Mouse (Mus musculus): ENCODE data around the gene Ankrd13d. TPM values are rescaled to one million over a fixed set of nuclear protein-coding genes. Genes with fewer than 3 reads are reported as not detected.

Ankrd13d gene
- polyA plus RNA-seq, 1 experiment from 2014 or later = 12.9 TPM

DNA sequence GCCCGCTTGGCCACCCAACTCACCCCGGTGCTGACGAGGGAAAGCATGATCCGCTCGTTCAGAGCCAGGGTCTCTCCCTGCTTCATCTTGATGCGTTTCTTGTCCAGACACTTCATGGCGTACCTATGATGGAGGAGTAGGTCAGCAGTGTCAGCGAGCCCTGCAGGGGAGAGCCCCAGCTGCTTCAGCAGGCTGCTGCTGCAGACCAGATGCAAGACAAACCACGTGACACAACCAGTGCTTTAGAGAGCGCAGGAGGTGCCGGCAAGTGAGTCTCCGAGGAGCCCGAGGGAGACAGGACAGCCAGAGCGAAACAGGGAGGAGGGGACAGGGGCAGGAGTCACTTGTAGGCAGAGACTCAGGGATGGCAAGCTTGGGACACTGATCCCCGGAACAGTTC lies 7.8 kb upstream of the Ankrd13d start:
- H3K27me3 ChIP-seq = no peaks in the 10 kb centered on the region
- no peak overlapping the region for H3K27ac ChIP-seq
- H3K4me1 ChIP-seq (replicated peaks) = 0 out of 2 replicates have a peak, but pooled peaks cover 6% of the 10 kb centered on the region
- H3K4me2 ChIP-seq = no peak overlapping the region
- H3K9me3 ChIP-seq = no peaks in the 10 kb centered on the region
- no peak overlapping the region for H3K4me3 ChIP-seq (replicated peaks)
- H3K9ac ChIP-seq (replicated peaks) = no peak overlapping the region
- H3K36me3 ChIP-seq = peaks cover 90% of the 10 kb centered on the region
- no peak for ATAC-seq (ENCODE audit: insufficient number of reproducible peaks, insufficient read depth, low FRiP score, low TSS enrichment, low read depth)
- 71% methylated on average over 15 of the region's 15 CpGs for WGBS

GRCm38 (mm10) chr19:4283653-4284052 lies 716 bp upstream of the Ankrd13d start:
- Histone ChIP-seq H3K9ac (replicated peaks) (no peak overlapping the region; the same call in 1 of the 2 replicates), H3K27ac (peak overlapping the region; percentile 8; the same call in 1 of the 2 replicates), H3K4me2 (peak overlapping the region; percentile 75), H3K4me3 (replicated peaks) (peak overlapping the region; percentile 60), H3K27me3 (peaks cover 6% of the 10 kb centered on the region; the same call in 1 of the 2 replicates), H3K36me3 (peaks cover 50% of the 10 kb centered on the region), H3K4me1 (replicated peaks) (peaks cover 13% of the 10 kb centered on the region), H3K9me3 (peaks cover 8% of the 10 kb centered on the region; the same call in 1 of the 2 replicates)
- ATAC-seq (ENCODE audit: insufficient number of reproducible peaks, insufficient read depth, low FRiP score, low TSS enrichment, low read depth) = no peak
- 48% methylated on average over 7 of the region's 7 CpGs for whole genome bisulfite sequencing

DNA sequence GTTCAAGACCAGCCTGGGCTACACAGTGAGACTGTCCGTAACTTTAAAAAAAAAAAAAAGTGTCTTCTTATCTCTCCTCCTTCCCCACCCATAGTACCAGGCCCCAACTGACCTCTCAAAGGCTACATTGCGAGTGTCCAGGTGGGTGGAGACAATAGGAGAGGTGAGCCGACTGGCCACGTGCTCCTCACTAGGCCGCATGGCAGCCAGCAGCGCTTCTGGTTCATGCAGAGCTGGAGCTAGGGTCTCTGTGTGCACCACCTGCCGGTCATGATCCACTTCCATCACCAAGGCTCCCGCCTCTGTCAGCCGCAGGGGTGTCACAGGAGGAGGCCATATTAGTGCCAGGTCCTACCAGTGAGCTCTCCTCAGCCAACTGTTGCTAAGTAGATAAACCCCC lies 2.5 kb downstream of the Ankrd13d start:
- Histone ChIP-seq H3K9me3 (peaks cover 8% of the 10 kb centered on the region; the same call in 1 of the 2 replicates), H3K27ac (no peak overlapping the region), H3K27me3 (peaks cover 6% of the 10 kb centered on the region; the same call in 1 of the 2 replicates), H3K9ac (replicated peaks) (no peak overlapping the region), H3K36me3 (peaks cover 18% of the 10 kb centered on the region), H3K4me3 (replicated peaks) (no peak overlapping the region), H3K4me2 (no peak overlapping the region), H3K4me1 (replicated peaks) (peaks cover 13% of the 10 kb centered on the region)
- 98% methylated on average over 9 of the region's 9 CpGs for WGBS
- ATAC-seq (ENCODE audit: insufficient number of reproducible peaks, insufficient read depth, low FRiP score, low TSS enrichment, low read depth) = no peak

GRCm38 (mm10) chr19:4279487-4279886 lies 3.5 kb downstream of the Ankrd13d start:
- 94% methylated on average over 1 of the region's 1 CpGs for WGBS
- Histone ChIP-seq H3K9ac (replicated peaks) (no peak overlapping the region), H3K27ac (no peak overlapping the region), H3K27me3 (peaks cover 6% of the 10 kb centered on the region; the same call in 1 of the 2 replicates), H3K4me2 (no peak overlapping the region), H3K9me3 (peaks cover 8% of the 10 kb centered on the region; the same call in 1 of the 2 replicates), H3K4me1 (replicated peaks) (peaks cover 13% of the 10 kb centered on the region), H3K4me3 (replicated peaks) (no peak overlapping the region), H3K36me3 (peaks cover 11% of the 10 kb centered on the region)
- no peak for ATAC-seq (ENCODE audit: insufficient number of reproducible peaks, insufficient read depth, low FRiP score, low TSS enrichment, low read depth)

GRCm38 (mm10) chr19:4270972-4271371 lies 12.0 kb downstream of the Ankrd13d start:
- H3K9me3 ChIP-seq = no peaks in the 10 kb centered on the region
- no peak overlapping the region for H3K4me2 ChIP-seq
- no peak overlapping the region for H3K27ac ChIP-seq
- H3K36me3 ChIP-seq = peaks cover 21% of the 10 kb centered on the region
- no peak overlapping the region for H3K9ac ChIP-seq (replicated peaks)
- H3K27me3 ChIP-seq = peaks cover 48% of the 10 kb centered on the region
- ATAC-seq (ENCODE audit: insufficient number of reproducible peaks, insufficient read depth, low FRiP score, low TSS enrichment, low read depth) = no peak
- peaks cover 15% of the 10 kb centered on the region; the same call in 1 of the 2 replicates for H3K4me1 ChIP-seq (replicated peaks)
- H3K4me3 ChIP-seq (replicated peaks) = no peak overlapping the region
- 96% methylated on average over 11 of the region's 11 CpGs for WGBS

GRCm38 (mm10) chr19:4270187-4270586 lies 12.8 kb downstream of the Ankrd13d start:
- Histone ChIP-seq H3K4me2 (no peak overlapping the region), H3K27me3 (peaks cover 50% of the 10 kb centered on the region), H3K4me3 (replicated peaks) (no peak overlapping the region), H3K27ac (no peak overlapping the region), H3K9ac (replicated peaks) (no peak overlapping the region), H3K4me1 (replicated peaks) (peaks cover 15% of the 10 kb centered on the region; the same call in 1 of the 2 replicates), H3K36me3 (peaks cover 21% of the 10 kb centered on the region), H3K9me3 (no peaks in the 10 kb centered on the region)
- 60% methylated on average over 6 of the region's 6 CpGs for WGBS
- no peak for ATAC-seq (ENCODE audit: insufficient number of reproducible peaks, insufficient read depth, low FRiP score, low TSS enrichment, low read depth)

DNA sequence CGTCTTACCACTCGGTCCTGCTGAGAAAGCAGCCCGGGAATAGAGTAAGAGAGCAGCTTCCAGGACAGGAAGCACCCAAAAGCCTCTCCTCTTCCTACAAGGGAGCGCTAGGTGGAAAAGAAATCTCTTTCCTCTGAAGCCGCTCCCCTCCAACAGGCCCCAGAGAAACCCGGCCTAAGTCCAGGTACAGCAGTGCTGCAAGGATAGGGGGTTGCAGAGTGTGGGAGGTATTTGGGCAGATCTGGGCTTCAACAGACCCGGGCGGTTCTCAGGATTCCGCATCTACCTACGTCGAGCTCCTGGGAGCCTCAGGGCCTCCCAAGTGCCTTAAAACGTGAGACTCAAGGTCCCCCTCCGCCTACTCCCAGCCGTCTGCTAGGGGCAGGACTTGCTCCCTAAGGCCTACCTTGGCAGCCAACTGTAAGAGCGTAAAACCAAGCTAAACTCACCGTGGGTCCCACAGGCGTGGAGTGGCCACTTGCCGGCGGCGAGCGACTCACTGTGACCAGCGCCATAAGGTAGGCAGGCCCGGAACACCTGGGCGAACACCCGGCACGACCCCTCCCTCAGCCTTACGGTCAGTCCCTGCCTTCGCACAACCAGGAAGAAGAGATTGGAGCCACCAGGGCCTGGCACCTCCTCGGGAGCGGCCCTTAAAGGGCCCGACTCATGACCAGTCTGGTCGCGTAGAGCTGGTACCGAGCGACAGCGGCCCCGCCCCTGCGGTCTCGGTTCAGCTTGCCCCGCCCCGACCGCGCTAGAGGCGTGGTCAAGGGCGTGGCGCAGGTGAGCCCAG lies 14.2 kb downstream of the Ankrd13d start, which contains the start of gene Ssh3:
Gene Ssh3, minus strand, starts transcription at position 615 of the 796 bp plus-strand sequence.
- peak within 1 kb of the TSS; percentile 63 for H3K9ac ChIP-seq (replicated peaks)

GRCm38 (mm10) chr19:4265956-4266355 lies 17.0 kb downstream of the Ankrd13d start:
- H3K9me3 ChIP-seq = no peaks in the 10 kb centered on the region
- no peak overlapping the region for H3K4me2 ChIP-seq
- H3K4me1 ChIP-seq (replicated peaks) = peaks cover 20% of the 10 kb centered on the region; the same call in 1 of the 2 replicates
- WGBS = 62% methylated on average over 4 of the region's 4 CpGs
- H3K9ac ChIP-seq (replicated peaks) = no peak overlapping the region
- H3K27me3 ChIP-seq = peaks cover 46% of the 10 kb centered on the region
- no peak overlapping the region for H3K4me3 ChIP-seq (replicated peaks)
- H3K27ac ChIP-seq = no peak overlapping the region
- H3K36me3 ChIP-seq = peaks cover 6% of the 10 kb centered on the region; the same call in 1 of the 2 replicates
- no peak for ATAC-seq (ENCODE audit: insufficient number of reproducible peaks, insufficient read depth, low FRiP score, low TSS enrichment, low read depth)

More for the DNA sequence above, 14.2 kb downstream of the Ankrd13d start, which contains the start of gene Ssh3:
- peak; percentile 84 for ATAC-seq (ENCODE audit: insufficient number of reproducible peaks, insufficient read depth, low FRiP score, low TSS enrichment, low read depth)
- Histone ChIP-seq H3K9me3 (no peaks in the 10 kb centered on the region), H3K4me1 (replicated peaks) (peaks cover 15% of the 10 kb centered on the region; the same call in 1 of the 2 replicates), H3K4me3 (replicated peaks) (peak within 1 kb of the TSS; percentile 50), H3K36me3 (peaks cover 21% of the 10 kb centered on the region), H3K4me2 (peak within 1 kb of the TSS; percentile 79), H3K27ac (no peak within 1 kb of the TSS), H3K27me3 (peaks cover 50% of the 10 kb centered on the region)
- WGBS = 5% methylated on average over 46 of the region's 46 CpGs

DNA sequence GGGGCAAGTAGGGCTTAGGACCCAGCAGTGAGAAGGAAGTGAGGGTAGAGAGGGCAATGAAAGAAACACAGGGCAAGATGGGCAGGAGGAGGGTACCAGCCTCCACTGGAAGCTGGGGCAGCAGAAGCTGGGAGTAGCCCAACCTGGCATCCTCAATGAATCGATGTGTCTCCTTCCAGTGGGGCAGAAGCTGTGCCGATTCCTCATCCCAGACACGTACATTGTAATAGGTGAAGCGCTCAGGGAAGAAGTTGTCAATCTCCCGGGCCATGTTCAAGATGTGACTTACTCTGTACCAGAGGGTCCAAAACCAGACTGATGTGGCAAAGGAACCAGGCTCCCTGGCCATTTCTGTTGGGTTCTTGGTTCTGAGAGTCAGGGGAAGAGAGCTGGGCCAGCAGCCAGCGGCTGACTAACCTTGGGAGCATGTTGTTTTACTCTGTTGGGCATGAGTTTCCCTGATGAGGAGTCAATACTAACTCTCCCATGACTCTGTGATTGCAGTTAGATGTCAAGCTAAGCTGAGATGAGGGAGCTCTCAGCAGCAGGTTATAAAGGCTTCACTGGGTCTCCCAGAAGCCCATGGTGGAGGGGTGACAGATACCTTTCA lies 18.7 kb downstream of the Ankrd13d start:
- H3K9me3 ChIP-seq = no peaks in the 10 kb centered on the region
- 91% methylated on average over 6 of the region's 6 CpGs for WGBS
- no peak overlapping the region for H3K4me2 ChIP-seq
- H3K27me3 ChIP-seq = peaks cover 29% of the 10 kb centered on the region
- H3K9ac ChIP-seq (replicated peaks) = no peak overlapping the region
- H3K4me1 ChIP-seq (replicated peaks) = peaks cover 18% of the 10 kb centered on the region; the same call in 1 of the 2 replicates
- ATAC-seq (ENCODE audit: insufficient number of reproducible peaks, insufficient read depth, low FRiP score, low TSS enrichment, low read depth) = no peak
- no peak overlapping the region for H3K27ac ChIP-seq
- H3K36me3 ChIP-seq = no peaks in the 10 kb centered on the region; the same call in 1 of the 2 replicates
- H3K4me3 ChIP-seq (replicated peaks) = no peak overlapping the region

- Histone ChIP-seq H3K4me2 (no peak overlapping the region), H3K4me3 (replicated peaks) (no peak overlapping the region), H3K27ac (no peak overlapping the region), H3K4me1 (replicated peaks) (peaks cover 13% of the 10 kb centered on the region; the same call in 1 of the 2 replicates), H3K9ac (replicated peaks) (no peak overlapping the region), H3K36me3 (no peaks in the 10 kb centered on the region; the same call in 1 of the 2 replicates), H3K9me3 (no peaks in the 10 kb centered on the region), H3K27me3 (peaks cover 24% of the 10 kb centered on the region)
- ATAC-seq (ENCODE audit: insufficient number of reproducible peaks, insufficient read depth, low FRiP score, low TSS enrichment, low read depth) = 0 out of 2 replicates have a peak, but pooled peaks have one; percentile 8
- 65% methylated on average over 14 of the region's 14 CpGs for WGBS
Measured at GRCm38 (mm10) chr19:4263702-4264101, 19.2 kb downstream of the Ankrd13d start.

DNA sequence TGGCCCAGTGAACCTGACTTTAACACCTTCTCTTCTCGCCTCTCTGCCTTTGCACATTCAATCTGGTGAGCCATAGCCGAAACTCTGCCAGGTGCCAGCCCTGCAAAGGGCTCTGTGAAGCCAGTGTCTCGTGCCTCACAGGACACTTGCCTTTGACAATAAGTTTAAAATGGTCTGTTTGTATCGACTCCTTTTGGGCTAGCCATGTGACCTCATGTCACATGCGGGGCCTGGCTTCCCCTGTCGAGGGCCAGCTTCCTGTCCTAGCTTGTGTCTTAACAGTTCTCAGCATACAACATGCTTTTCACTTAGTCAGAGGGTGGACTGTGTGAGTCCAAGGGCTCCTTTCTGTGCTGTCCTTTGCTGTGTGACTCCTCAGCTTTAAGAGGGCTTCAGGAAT lies 20.2 kb downstream of the Ankrd13d start:
- H3K4me3 ChIP-seq (replicated peaks) = no peak overlapping the region
- H3K36me3 ChIP-seq = no peaks in the 10 kb centered on the region; the same call in 1 of the 2 replicates
- no peak overlapping the region for H3K27ac ChIP-seq
- H3K9me3 ChIP-seq = no peaks in the 10 kb centered on the region
- no peak for ATAC-seq (ENCODE audit: insufficient number of reproducible peaks, insufficient read depth, low FRiP score, low TSS enrichment, low read depth)
- peaks cover 14% of the 10 kb centered on the region for H3K27me3 ChIP-seq
- WGBS = 75% methylated on average over 6 of the region's 6 CpGs
- 0 out of 2 replicates have a peak overlapping the region, but pooled peaks have one; percentile 32 for H3K9ac ChIP-seq (replicated peaks)
- no peak overlapping the region for H3K4me2 ChIP-seq
- peaks cover 9% of the 10 kb centered on the region for H3K4me1 ChIP-seq (replicated peaks)
